Mouse (Mus musculus): ENCODE measurements around the gene Notum.

- TF ChIP-seq CTCF (IDR thresholded peaks at IDR 0.05; ENCODE audit: extremely low read depth, insufficient read length, insufficient replicate concordance, low read depth, low read length) = peak; percentile 8; the same call in 1 of the 2 replicates
- TF ChIP-seq POLR2A (IDR thresholded peaks at IDR 0.05; ENCODE audit: low read depth, low read length) = no peak
These were observed 487 bp downstream of the Notum start for GRCm38 (mm10) chr11:120660301-120661075.

Measured in small intestine, adult 2 months (tissue).